Mouse (Mus musculus) MEL (cell line): ENCODE data around the gene Enpp4. TPM values are rescaled to one million over a fixed set of nuclear protein-coding genes. Genes with fewer than 3 reads are reported as not detected.

ENCODE experiments used
- DNase-seq: peaks from one replicate; pipeline ENCODE4 v3.0.0; 2011; ENCODE audit warnings: low read depth, low spot score
- H3K27ac ChIP-seq: 2 replicates; pipeline ENCODE4 v1.5.1; 2012; ENCODE audit warnings: low read depth, mild to moderate bottlenecking, control low read depth, low read length, moderate library complexity; ENCODE audit not compliant: control insufficient read depth
- H3K27me3 ChIP-seq, 2 experiments: fragments of 150-350 bp in 1 of 2; sonication (generic) in 1 of 2; 2 replicates each; pipeline ENCODE4 v1.6.1; 2012; ENCODE audit warnings: low read length in 2 of 2, mild to moderate bottlenecking in 2 of 2, improper control_type of control experiment in 1 of 2, moderate library complexity in 1 of 2; ENCODE audit not compliant: insufficient read depth in 2 of 2, control insufficient read depth in 1 of 2
- H3K36me3 ChIP-seq, 2 experiments: 2 replicates each; pipeline ENCODE4 v1.6.1; 2012 to 2014; ENCODE audit warnings: low read length in 2 of 2, improper control_type of control experiment in 1 of 2, inconsistent platforms in 1 of 2, mild to moderate bottlenecking in 1 of 2; ENCODE audit not compliant: insufficient read depth in 2 of 2, control insufficient read depth in 1 of 2
- H3K4me1 ChIP-seq, 2 experiments: fragments of 150-350 bp in 1 of 2; sonication (generic) in 1 of 2; 2 replicates each; pipeline ENCODE4 v1.6.1; 2012; ENCODE audit warnings: low read length in 2 of 2, improper control_type of control experiment in 1 of 2, mild to moderate bottlenecking in 1 of 2; ENCODE audit not compliant: insufficient read depth in 2 of 2, control insufficient read depth in 1 of 2
- H3K4me3 ChIP-seq, 2 experiments: fragments of 150-350 bp in 1 of 2; sonication (generic) in 1 of 2; 2 replicates each; pipeline ENCODE4 v1.5.1; 2012; ENCODE audit warnings: low read depth in 2 of 2, low read length in 2 of 2, mild to moderate bottlenecking in 2 of 2, moderate library complexity in 2 of 2, control low read depth in 1 of 2, improper control_type of control experiment in 1 of 2; ENCODE audit not compliant: control insufficient read depth in 1 of 2, insufficient read depth in 1 of 2
- H3K79me2 ChIP-seq: 2 replicates; pipeline ENCODE4 v1.6.1; 2012; ENCODE audit warnings: mild to moderate bottlenecking, low read length, moderate library complexity; ENCODE audit not compliant: control insufficient read depth, poor library complexity, insufficient read depth
- H3K9ac ChIP-seq: 2 replicates; pipeline ENCODE4 v1.6.1; 2012; ENCODE audit warnings: low read depth, mild to moderate bottlenecking, control low read depth, low read length, moderate library complexity; ENCODE audit not compliant: control insufficient read depth, poor library complexity, severe bottlenecking
- H3K9me3 ChIP-seq: fragments of 150-350 bp; sonication (generic); replicated peaks from 2 replicates; pipeline ENCODE4 v1.6.1; 2012; ENCODE audit warnings: mild to moderate bottlenecking, low read length, improper control_type of control experiment, moderate library complexity; ENCODE audit not compliant: insufficient read depth
- BHLHE40 ChIP-seq: IDR thresholded peaks from 2 replicates; pipeline ENCODE4 v1.6.1; 2012; ENCODE audit warnings: low read depth, mild to moderate bottlenecking, inconsistent platforms, low read length, improper control_type of control experiment, borderline replicate concordance
- CHD1 ChIP-seq: IDR thresholded peaks from 2 replicates; pipeline ENCODE4 v1.6.1; 2012; ENCODE audit warnings: low read depth, mild to moderate bottlenecking, inconsistent platforms, low read length, improper control_type of control experiment
- CHD2 ChIP-seq: IDR thresholded peaks from 2 replicates; pipeline ENCODE4 v1.6.1; 2011; ENCODE audit warnings: low read length, improper control_type of control experiment
- E2F4 ChIP-seq: IDR thresholded peaks from 2 replicates; pipeline ENCODE4 v1.6.1; 2011; ENCODE audit warnings: low read depth, low read length, improper control_type of control experiment, borderline replicate concordance
- ELF1 ChIP-seq: IDR thresholded peaks from 2 replicates; pipeline ENCODE4 v1.6.1; 2014; ENCODE audit warnings: low read depth, mild to moderate bottlenecking, inconsistent platforms, low read length, improper control_type of control experiment, moderate library complexity
- EP300 ChIP-seq, 2 experiments: IDR thresholded peaks; 2 replicates each; pipeline ENCODE4 v1.6.1; 2011; ENCODE audit warnings: improper control_type of control experiment in 2 of 2, low read length in 2 of 2, low read depth in 1 of 2, mild to moderate bottlenecking in 1 of 2
- ETS1 ChIP-seq: IDR thresholded peaks from 2 replicates; pipeline ENCODE4 v1.6.1; 2012; ENCODE audit warnings: low read depth, mild to moderate bottlenecking, inconsistent platforms, low read length, improper control_type of control experiment, moderate library complexity
- GABPA ChIP-seq: IDR thresholded peaks from 2 replicates; pipeline ENCODE4 v1.6.1; 2012; ENCODE audit warnings: low read depth, mild to moderate bottlenecking, inconsistent platforms, low read length, improper control_type of control experiment, moderate library complexity
- GATA1 ChIP-seq: IDR thresholded peaks from 2 replicates; pipeline ENCODE4 v1.6.1; 2011; ENCODE audit warnings: low read depth, low read length, improper control_type of control experiment
- HCFC1 ChIP-seq: IDR thresholded peaks from 2 replicates; pipeline ENCODE4 v1.6.1; 2012; ENCODE audit warnings: low read depth, mild to moderate bottlenecking, inconsistent platforms, low read length, improper control_type of control experiment, moderate library complexity
- JUND ChIP-seq: IDR thresholded peaks from 2 replicates; pipeline ENCODE4 v1.6.1; 2011; ENCODE audit warnings: low read depth, mild to moderate bottlenecking, improper control_type of control experiment, low read length
- KAT2A ChIP-seq: conservative IDR thresholded peaks from 2 replicates; pipeline ENCODE4 v1.6.1; 2012; ENCODE audit warnings: low read depth, low read length, improper control_type of control experiment, inconsistent platforms
- MAFK ChIP-seq: IDR thresholded peaks from 2 replicates; pipeline ENCODE4 v1.6.1; 2011; ENCODE audit warnings: low read depth, mild to moderate bottlenecking, low read length, improper control_type of control experiment, borderline replicate concordance
- MAX ChIP-seq: IDR thresholded peaks from 2 replicates; pipeline ENCODE4 v1.6.1; 2011; ENCODE audit warnings: low read length, improper control_type of control experiment
- MAZ ChIP-seq: IDR thresholded peaks from 2 replicates; pipeline ENCODE4 v1.6.1; 2012; ENCODE audit warnings: low read depth, mild to moderate bottlenecking, inconsistent platforms, low read length, improper control_type of control experiment
- MXI1 ChIP-seq: IDR thresholded peaks from 2 replicates; pipeline ENCODE4 v1.6.1; 2011; ENCODE audit warnings: mild to moderate bottlenecking, low read depth, low read length, improper control_type of control experiment
- MYB ChIP-seq: IDR thresholded peaks from 2 replicates; pipeline ENCODE4 v1.6.1; 2011; ENCODE audit warnings: mild to moderate bottlenecking, low read depth, low read length, improper control_type of control experiment
- MYC ChIP-seq: IDR thresholded peaks from 2 replicates; pipeline ENCODE4 v1.6.1; 2011; ENCODE audit warnings: low read depth, mild to moderate bottlenecking, low read length, improper control_type of control experiment, moderate library complexity
- NELFE ChIP-seq: IDR thresholded peaks from 2 replicates; pipeline ENCODE4 v1.6.1; 2011; ENCODE audit warnings: low read depth, low read length, improper control_type of control experiment
- NRF1 ChIP-seq: IDR thresholded peaks from 2 replicates; pipeline ENCODE4 v1.6.1; 2014; ENCODE audit warnings: low read depth, mild to moderate bottlenecking, inconsistent platforms, low read length, improper control_type of control experiment, moderate library complexity; ENCODE audit not compliant: poor library complexity, insufficient read depth, severe bottlenecking
- POLR2A ChIP-seq, 2 experiments: IDR thresholded peaks; 2 replicates each; pipeline ENCODE4 v1.6.1; 2011 to 2012; ENCODE audit warnings: low read length in 2 of 2, mild to moderate bottlenecking in 2 of 2, control low read depth in 1 of 2, improper control_type of control experiment in 1 of 2, low read depth in 1 of 2, moderate library complexity in 1 of 2; ENCODE audit not compliant: control insufficient read depth in 1 of 2, insufficient read depth in 1 of 2, poor library complexity in 1 of 2
- POLR2AphosphoS2 ChIP-seq: IDR thresholded peaks from 2 replicates; pipeline ENCODE4 v1.6.1; 2011; ENCODE audit warnings: low read length, improper control_type of control experiment
- POLR2AphosphoS5 ChIP-seq: IDR thresholded peaks from 2 replicates; pipeline ENCODE4 v1.6.1; 2012; ENCODE audit warnings: low read depth, borderline replicate concordance, mild to moderate bottlenecking, inconsistent platforms, low read length, moderate library complexity, mixed read lengths
- RCOR1 ChIP-seq: IDR thresholded peaks from 2 replicates; pipeline ENCODE4 v1.6.1; 2012; ENCODE audit warnings: low read depth, mild to moderate bottlenecking, inconsistent platforms, low read length, improper control_type of control experiment
- SIN3A ChIP-seq: IDR thresholded peaks from 2 replicates; pipeline ENCODE4 v1.6.1; 2012; ENCODE audit warnings: low read length, improper control_type of control experiment, inconsistent platforms
- SMC3 ChIP-seq: IDR thresholded peaks from 2 replicates; pipeline ENCODE4 v1.6.1; 2011; ENCODE audit warnings: low read depth, low read length, improper control_type of control experiment
- TAL1 ChIP-seq: IDR thresholded peaks from 2 replicates; pipeline ENCODE4 v1.6.1; 2012; ENCODE audit warnings: mild to moderate bottlenecking, inconsistent platforms, low read length, moderate library complexity, mixed read lengths
- TBP ChIP-seq: IDR thresholded peaks from 2 replicates; pipeline ENCODE4 v1.8.0; 2011; ENCODE audit warnings: low read depth, low read length, improper control_type of control experiment
- TCF12 ChIP-seq: IDR thresholded peaks from 2 replicates; pipeline ENCODE4 v1.6.1; 2014; ENCODE audit warnings: low read depth, mild to moderate bottlenecking, inconsistent platforms, low read length, improper control_type of control experiment, moderate library complexity
- UBTF ChIP-seq: IDR thresholded peaks from 2 replicates; pipeline ENCODE4 v1.6.1; 2012; ENCODE audit warnings: low read depth, mild to moderate bottlenecking, inconsistent platforms, low read length, improper control_type of control experiment, moderate library complexity, borderline replicate concordance; ENCODE audit not compliant: insufficient read depth
- USF1 ChIP-seq: IDR thresholded peaks from 2 replicates; pipeline ENCODE4 v1.6.1; 2014; ENCODE audit warnings: low read depth, mild to moderate bottlenecking, inconsistent platforms, low read length, improper control_type of control experiment, moderate library complexity
- USF2 ChIP-seq, 2 experiments: IDR thresholded peaks; 2 replicates each; pipeline ENCODE4 v1.6.1; 2011 to 2012; ENCODE audit warnings: improper control_type of control experiment in 2 of 2, low read length in 2 of 2, borderline replicate concordance in 1 of 2, inconsistent platforms in 1 of 2, low read depth in 1 of 2, mild to moderate bottlenecking in 1 of 2; ENCODE audit not compliant: insufficient read depth in 1 of 2
- ZC3H11A ChIP-seq: IDR thresholded peaks from 2 replicates; pipeline ENCODE4 v1.6.1; 2012; ENCODE audit warnings: low read depth, mild to moderate bottlenecking, inconsistent platforms, low read length, improper control_type of control experiment
- ZKSCAN1 ChIP-seq: IDR thresholded peaks from 2 replicates; pipeline ENCODE4 v1.6.1; 2012; ENCODE audit warnings: low read depth, mild to moderate bottlenecking, inconsistent platforms, low read length, improper control_type of control experiment, moderate library complexity
- ZMIZ1 ChIP-seq: IDR thresholded peaks from 2 replicates; pipeline ENCODE4 v1.6.1; 2012; ENCODE audit warnings: low read depth, mild to moderate bottlenecking, inconsistent platforms, low read length, improper control_type of control experiment, moderate library complexity
- ZNF384 ChIP-seq: IDR thresholded peaks from 2 replicates; pipeline ENCODE4 v1.6.1; 2012; ENCODE audit warnings: low read depth, mild to moderate bottlenecking, inconsistent platforms, low read length, improper control_type of control experiment
- polyA plus RNA-seq, 2 experiments: library from polyadenylated mRNA; stranded (reverse) in 1 of 2; unstranded in 1 of 2; fragments of >175 nt in 1 of 2; fragments of >200 nt in 1 of 2; gene quantifications; 2 replicates each; pipeline versions ENCODE4 v1.2.1 to v1.2.4; 2012; ENCODE audit warnings: low replicate concordance in 2 of 2, low read depth in 1 of 2; ENCODE audit not compliant: insufficient read length in 2 of 2, insufficient read depth in 1 of 2, missing spikeins in 1 of 2
- total RNA-seq: library from RNA; depleted of rRNA; stranded (reverse); fragments of 300-350 nt; gene quantifications from 2 replicates; pipeline ENCODE4 v1.2.3, GENCODE M21; 2012

Gene Enpp4
- total and polyA plus RNA-seq, 3 experiments, result 13.9 to 21.7 TPM; not detected in 1

DNA sequence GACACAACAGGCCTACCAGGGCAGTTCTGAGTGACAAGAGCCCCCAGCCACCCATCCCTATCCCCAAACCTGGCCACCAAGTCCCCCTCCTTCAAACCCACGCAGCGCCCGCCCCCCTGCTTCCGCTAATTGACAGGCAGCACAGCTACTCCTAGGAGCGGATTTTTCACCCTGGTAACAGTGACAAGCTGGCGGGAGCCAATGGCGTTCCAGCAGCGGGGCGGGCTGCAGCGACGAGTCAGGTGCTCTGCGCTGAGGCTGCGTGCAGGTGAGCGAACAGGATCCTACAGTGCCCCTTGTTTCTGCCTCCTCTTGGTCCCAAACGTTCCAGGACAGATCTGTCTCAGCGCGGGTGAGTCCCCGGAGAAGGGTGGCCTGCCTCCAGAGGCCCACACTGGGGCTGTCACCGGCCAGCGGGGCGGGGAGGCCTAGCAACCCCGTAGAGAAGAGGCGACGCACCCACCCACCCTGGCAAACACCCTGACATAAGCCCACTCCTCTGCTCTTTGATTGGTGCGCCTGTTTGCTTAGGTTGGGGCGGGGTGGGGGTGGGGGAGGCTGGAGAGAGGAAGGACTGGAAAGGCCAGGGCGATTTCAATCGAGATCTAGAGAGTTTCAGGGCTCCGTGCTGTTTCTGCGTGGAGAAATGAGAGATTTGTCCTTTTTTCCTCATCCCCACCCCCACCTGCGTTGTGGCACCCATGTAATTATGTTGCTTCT, 26.8 kb downstream of the Enpp4 start, which contains the start of gene Enpp5:
Gene Enpp5, plus strand, starts transcription at position 183 of the 720 bp plus-strand sequence.
- peak; percentile 93 for DNase-seq
- peak within 1 kb of the TSS; percentile 67 to 100 for H3K4me3 ChIP-seq
- peaks cover 3 to 12% of the 10 kb centered on the region in 2 experiments for H3K36me3 ChIP-seq
- H3K27me3 ChIP-seq, result no peaks in the 10 kb centered on the region
- H3K27ac ChIP-seq, result peak within 1 kb of the TSS; percentile 47
- H3K4me1 ChIP-seq, result peaks cover 20 to 22% of the 10 kb centered on the region in 2 experiments
- TF ChIP-seq ZKSCAN1 (no peak), TBP (no peak), SIN3A (peak; percentile 37; the same call in 1 of the 2 replicates), KAT2A (no peak), NELFE (no peak; the same call in 1 of the 2 replicates), JUND (no peak), E2F4 (no peak), TAL1 (no peak), POLR2AphosphoS5 (no peak), MAX (peak; percentile 26; the same call in 1 of the 2 replicates), POLR2A (IDR thresholded peaks at IDR 0.05; ENCODE audit: control insufficient read depth in 1 of 2, insufficient read depth in 1 of 2, low read depth in 1 of 2, low read length in 2 of 2, poor library complexity in 1 of 2) (peak; percentile 43 to 46; a peak in 2 of 4 replicates), MAFK (no peak), POLR2AphosphoS2 (no peak), HCFC1 (peak; percentile 54; the same call in 1 of the 2 replicates), ETS1 (peak; percentile 43; the same call in 1 of the 2 replicates), USF1 (peak; percentile 73), MYC (no peak), EP300 (IDR thresholded peaks at IDR 0.05; ENCODE audit: low read depth in 1 of 2, low read length in 2 of 2) (0 out of 4 replicates have a peak, but pooled peaks of 1 of the 2 experiments have one; percentile 14), SMC3 (no peak), BHLHE40 (no peak), CHD1 (no peak), TCF12 (peak; percentile 34; the same call in 1 of the 2 replicates), NRF1 (peak; percentile 50), RCOR1 (0 out of 2 replicates have a peak, but pooled peaks have one; percentile 19), USF2 (IDR thresholded peaks at IDR 0.05; ENCODE audit: borderline replicate concordance in 1 of 2, insufficient read depth in 1 of 2, low read depth in 1 of 2, low read length in 2 of 2) (no peak), GATA1 (no peak), CHD2 (peak; percentile 89), MYB (no peak), MAZ (peak; percentile 77; the same call in 1 of the 2 replicates), ZC3H11A (no peak), ZMIZ1 (no peak), UBTF (no peak), ZNF384 (no peak), GABPA (no peak), MXI1 (peak; percentile 46; the same call in 1 of the 2 replicates), ELF1 (peak; percentile 63; the same call in 1 of the 2 replicates)
- TF ChIP-seq, all 39 proteins: peak for 14
- Histone ChIP-seq H3K79me2 (0 out of 2 replicates have a peak, but pooled peaks cover 2% of the 10 kb centered on the region), H3K9ac (peak within 1 kb of the TSS; percentile 72), H3K9me3 (no peaks in the 10 kb centered on the region)
